Mouse (Mus musculus) lung, adult 2 months (tissue): ENCODE measurements around the gene Gsk3a. TPM values are rescaled to one million over a fixed set of nuclear protein-coding genes. Genes with fewer than 3 reads are reported as not detected.

Source experiments
- DNase-seq: peaks from one replicate; pipeline ENCODE4 v3.0.0; 2022
- H3K4me1 ChIP-seq: fragments of 200-500 bp; 2 replicates; pipeline ENCODE4 v1.6.1; 2011; ENCODE audit warnings: low read length; ENCODE audit not compliant: control insufficient read depth, insufficient read depth
- H3K4me3 ChIP-seq: fragments of 200-500 bp; replicated peaks from 2 replicates; pipeline ENCODE3; 2011; ENCODE audit warnings: low read depth, mild to moderate bottlenecking, control low read depth, low read length; ENCODE audit errors: extremely low read depth
- CTCF ChIP-seq: fragments of 200-500 bp; IDR thresholded peaks from 2 replicates; pipeline ENCODE4 v1.5.1; 2011; ENCODE audit warnings: mild to moderate bottlenecking, low read length, control low read depth; ENCODE audit not compliant: insufficient read depth
- POLR2A ChIP-seq: fragments of 200-500 bp; IDR thresholded peaks from 2 replicates; pipeline ENCODE4 v1.6.1; 2011; ENCODE audit warnings: low read depth, mild to moderate bottlenecking, control low read depth, low read length, borderline replicate concordance; ENCODE audit errors: extremely low read depth
- WGBS: fragments of 180-500 bp; shearing (Covaris S2); methylation state at CpG from one replicate; pipeline ENCODE4 v1.1.7; 2018; 5-methylcytosine and 5-hydroxymethylcytosine counted together
- polyA plus RNA-seq: library from polyadenylated mRNA; depleted of rRNA; stranded (reverse); fragments of >200 nt; gene quantifications from 2 replicates; pipeline ENCODE4 v1.2.3, GENCODE M21; 2012

Gene Gsk3a
- polyA plus RNA-seq, 1 experiment: 116 TPM

- DNase-seq: no peak
- Histone ChIP-seq H3K4me1 (peaks cover 5% of the 10 kb centered on the region), H3K4me3 (no peak overlapping the region)
- no peak for TF ChIP-seq POLR2A
- no peak for TF ChIP-seq CTCF
- 71% methylated on average over 9 of the region's 9 CpGs for WGBS
Observed at GRCm38 (mm10) chr7:25196107-25196506, 41.5 kb downstream of the Gsk3a start.

- peaks cover 5% of the 10 kb centered on the region for H3K4me1 ChIP-seq
- H3K4me3 ChIP-seq: no peak overlapping the region
- TF ChIP-seq POLR2A (no peak), CTCF (no peak)
- no peak for DNase-seq
- WGBS: 80% methylated on average over 3 of the region's 3 CpGs
Observed at GRCm38 (mm10) chr7:25195148-25195547, 42.5 kb downstream of the Gsk3a start.

- no peak for TF ChIP-seq CTCF
- no peak for TF ChIP-seq POLR2A
- H3K4me3 ChIP-seq: no peak overlapping the region
- no peak for DNase-seq
- 79% methylated on average over 8 of the region's 8 CpGs for WGBS
- H3K4me1 ChIP-seq: no peaks in the 10 kb centered on the region
Observed at GRCm38 (mm10) chr7:25192110-25192509, 45.5 kb downstream of the Gsk3a start.

GRCm38 (mm10) chr7:25190806-25191205, 46.8 kb downstream of the Gsk3a start:
- no peak overlapping the region for H3K4me3 ChIP-seq
- DNase-seq: no peak
- H3K4me1 ChIP-seq: no peaks in the 10 kb centered on the region
- WGBS: 77% methylated on average over 11 of the region's 11 CpGs
- TF ChIP-seq POLR2A (no peak), CTCF (no peak)

- Histone ChIP-seq H3K4me1 (no peaks in the 10 kb centered on the region), H3K4me3 (no peak overlapping the region)
- TF ChIP-seq CTCF: peak; percentile 95
- TF ChIP-seq POLR2A: no peak
- peak; percentile 85 for DNase-seq
- 29% methylated on average over 21 of the region's 21 CpGs for WGBS
Observed at GRCm38 (mm10) chr7:25187662-25188650, 49.7 kb downstream of the Gsk3a start.

GRCm38 (mm10) chr7:25184091-25184490, 53.6 kb downstream of the Gsk3a start:
- TF ChIP-seq POLR2A (no peak), CTCF (no peak)
- Histone ChIP-seq H3K4me3 (no peak overlapping the region), H3K4me1 (no peaks in the 10 kb centered on the region)
- no peak for DNase-seq
- WGBS: 69% methylated on average over 6 of the region's 6 CpGs

GRCm38 (mm10) chr7:25181814-25182213, 55.8 kb downstream of the Gsk3a start:
- DNase-seq: no peak
- Histone ChIP-seq H3K4me1 (peaks cover 3% of the 10 kb centered on the region; the same call in 1 of the 2 replicates), H3K4me3 (no peak overlapping the region)
- 9% methylated on average over 21 of the region's 21 CpGs for WGBS
- no peak for TF ChIP-seq CTCF
- TF ChIP-seq POLR2A: no peak

- TF ChIP-seq CTCF (peak; percentile 63), POLR2A (no peak)
- peak; percentile 30 for DNase-seq
- no peak overlapping the region for H3K4me3 ChIP-seq
- 2% methylated on average over 15 of the region's 15 CpGs for WGBS
- H3K4me1 ChIP-seq: peaks cover 3% of the 10 kb centered on the region; the same call in 1 of the 2 replicates
Observed at GRCm38 (mm10) chr7:25181331-25181790, 56.3 kb downstream of the Gsk3a start.

- 7% methylated on average over 6 of the region's 6 CpGs for WGBS
- no peak for DNase-seq
- Histone ChIP-seq H3K4me1 (peaks cover 3% of the 10 kb centered on the region; the same call in 1 of the 2 replicates), H3K4me3 (no peak overlapping the region)
- TF ChIP-seq POLR2A (no peak), CTCF (no peak)
Observed at GRCm38 (mm10) chr7:25180512-25180911, 57.1 kb downstream of the Gsk3a start.

GRCm38 (mm10) chr7:25179606-25180161, 58.0 kb downstream of the Gsk3a start, which contains the start of gene Pou2f2:
Gene Pou2f2 (minus strand): TSS chr7:25179726.
- H3K4me3 ChIP-seq: no peak within 1 kb of the TSS
- no peak for TF ChIP-seq CTCF
- TF ChIP-seq POLR2A: no peak
- DNase-seq: peak; percentile 51
- under 1% methylated on average over 42 of the region's 56 CpGs for WGBS
- peaks cover 3% of the 10 kb centered on the region; the same call in 1 of the 2 replicates for H3K4me1 ChIP-seq
